Mouse (Mus musculus): ENCODE data around the gene Dixdc1. TPM values are rescaled to one million over a fixed set of nuclear protein-coding genes. Genes with fewer than 3 reads are reported as not detected.

Gene Dixdc1
- polyA plus RNA-seq, 1 experiment from 2014 or later = 35.1 TPM

- Histone ChIP-seq H3K9ac (replicated peaks; ENCODE audit: low read length) (no peak overlapping the region), H3K27me3 (ENCODE audit: control insufficient read depth, insufficient read depth, low read length) (no peaks in the 10 kb centered on the region), H3K27ac (replicated peaks; ENCODE audit: low read depth, low read length) (peak overlapping the region; percentile 32; the same call in 1 of the 2 replicates), H3K4me3 (replicated peaks; ENCODE audit: low read depth, low read length) (no peak overlapping the region), H3K4me2 (ENCODE audit: low read length) (no peak overlapping the region), H3K4me1 (ENCODE audit: control insufficient read depth, insufficient read depth, low read length) (peaks cover 10% of the 10 kb centered on the region), H3K36me3 (ENCODE audit: control insufficient read depth, insufficient read depth, low read length) (no peaks in the 10 kb centered on the region), H3K9me3 (ENCODE audit: control insufficient read depth, low read length) (no peaks in the 10 kb centered on the region)
- ATAC-seq (ENCODE audit: low FRiP score, low TSS enrichment) (no peak), DNase-seq (peak; percentile 52)
- 2% methylated on average over 4 of the region's 4 CpGs for WGBS
Measured at GRCm38 (mm10) chr9:50732560-50732959, 6.8 kb downstream of the Dixdc1 start.

GRCm38 (mm10) chr9:50729600-50729999, 9.7 kb downstream of the Dixdc1 start:
- DNase-seq (no peak), ATAC-seq (ENCODE audit: low FRiP score, low TSS enrichment) (no peak)
- Histone ChIP-seq H3K9me3 (ENCODE audit: control insufficient read depth, low read length) (no peaks in the 10 kb centered on the region), H3K27me3 (ENCODE audit: control insufficient read depth, insufficient read depth, low read length) (no peaks in the 10 kb centered on the region), H3K36me3 (ENCODE audit: control insufficient read depth, insufficient read depth, low read length) (no peaks in the 10 kb centered on the region), H3K4me2 (ENCODE audit: low read length) (no peak overlapping the region), H3K9ac (replicated peaks; ENCODE audit: low read length) (no peak overlapping the region), H3K4me3 (replicated peaks; ENCODE audit: low read depth, low read length) (no peak overlapping the region), H3K27ac (replicated peaks; ENCODE audit: low read depth, low read length) (no peak overlapping the region), H3K4me1 (ENCODE audit: control insufficient read depth, insufficient read depth, low read length) (peaks cover 37% of the 10 kb centered on the region)
- WGBS = 79% methylated on average over 4 of the region's 4 CpGs

- peak; percentile 98 for DNase-seq
- under 1% methylated on average over 45 of the region's 45 CpGs for whole genome bisulfite sequencing
- peak; percentile 93 for ATAC-seq (ENCODE audit: low FRiP score, low TSS enrichment)
- H3K4me1 ChIP-seq (ENCODE audit: control insufficient read depth, insufficient read depth, low read length) = peaks cover 43% of the 10 kb centered on the region
- peak overlapping the region; percentile 64 for H3K4me3 ChIP-seq (replicated peaks; ENCODE audit: low read depth, low read length)
- H3K36me3 ChIP-seq (ENCODE audit: control insufficient read depth, insufficient read depth, low read length) = no peaks in the 10 kb centered on the region
- peak overlapping the region; percentile 80 for H3K9ac ChIP-seq (replicated peaks; ENCODE audit: low read length)
- peak overlapping the region; percentile 83 for H3K4me2 ChIP-seq (ENCODE audit: low read length)
- H3K27ac ChIP-seq (replicated peaks; ENCODE audit: low read depth, low read length) = peak overlapping the region; percentile 88
- no peaks in the 10 kb centered on the region for H3K27me3 ChIP-seq (ENCODE audit: control insufficient read depth, insufficient read depth, low read length)
- no peaks in the 10 kb centered on the region for H3K9me3 ChIP-seq (ENCODE audit: control insufficient read depth, low read length)
Measured at GRCm38 (mm10) chr9:50727925-50728651, 11.2 kb downstream of the Dixdc1 start.

GRCm38 (mm10) chr9:50727171-50727924, 12.0 kb downstream of the Dixdc1 start:
- peak; percentile 4; the same call in 1 of the 2 replicates for ATAC-seq (ENCODE audit: low FRiP score, low TSS enrichment)
- WGBS = under 1% methylated on average over 30 of the region's 30 CpGs
- DNase-seq = peak; percentile 64
- peaks cover 44% of the 10 kb centered on the region for H3K4me1 ChIP-seq (ENCODE audit: control insufficient read depth, insufficient read depth, low read length)
- no peaks in the 10 kb centered on the region for H3K9me3 ChIP-seq (ENCODE audit: control insufficient read depth, low read length)
- no peaks in the 10 kb centered on the region for H3K27me3 ChIP-seq (ENCODE audit: control insufficient read depth, insufficient read depth, low read length)
- H3K4me2 ChIP-seq (ENCODE audit: low read length) = peak overlapping the region; percentile 83
- peak overlapping the region; percentile 64 for H3K4me3 ChIP-seq (replicated peaks; ENCODE audit: low read depth, low read length)
- H3K36me3 ChIP-seq (ENCODE audit: control insufficient read depth, insufficient read depth, low read length) = no peaks in the 10 kb centered on the region
- peak overlapping the region; percentile 80 for H3K9ac ChIP-seq (replicated peaks; ENCODE audit: low read length)
- peak overlapping the region; percentile 88 for H3K27ac ChIP-seq (replicated peaks; ENCODE audit: low read depth, low read length)

GRCm38 (mm10) chr9:50725921-50726590, 13.3 kb downstream of the Dixdc1 start:
- WGBS = 19% methylated on average over 8 of the region's 8 CpGs
- Histone ChIP-seq H3K4me3 (replicated peaks; ENCODE audit: low read depth, low read length) (peak overlapping the region; percentile 64), H3K9me3 (ENCODE audit: control insufficient read depth, low read length) (no peaks in the 10 kb centered on the region), H3K36me3 (ENCODE audit: control insufficient read depth, insufficient read depth, low read length) (no peaks in the 10 kb centered on the region), H3K27ac (replicated peaks; ENCODE audit: low read depth, low read length) (peak overlapping the region; percentile 88), H3K4me2 (ENCODE audit: low read length) (peak overlapping the region; percentile 83), H3K27me3 (ENCODE audit: control insufficient read depth, insufficient read depth, low read length) (no peaks in the 10 kb centered on the region), H3K9ac (replicated peaks; ENCODE audit: low read length) (peak overlapping the region; percentile 80), H3K4me1 (ENCODE audit: control insufficient read depth, insufficient read depth, low read length) (peaks cover 43% of the 10 kb centered on the region)
- DNase-seq (peak; percentile 52), ATAC-seq (ENCODE audit: low FRiP score, low TSS enrichment) (no peak)

- peak overlapping the region; percentile 68 for H3K27ac ChIP-seq (replicated peaks; ENCODE audit: low read depth, low read length)
- H3K4me3 ChIP-seq (replicated peaks; ENCODE audit: low read depth, low read length) = no peak overlapping the region
- no peaks in the 10 kb centered on the region for H3K27me3 ChIP-seq (ENCODE audit: control insufficient read depth, insufficient read depth, low read length)
- H3K9ac ChIP-seq (replicated peaks; ENCODE audit: low read length) = no peak overlapping the region
- H3K9me3 ChIP-seq (ENCODE audit: control insufficient read depth, low read length) = no peaks in the 10 kb centered on the region
- WGBS = 37% methylated on average over 3 of the region's 3 CpGs
- H3K4me2 ChIP-seq (ENCODE audit: low read length) = peak overlapping the region; percentile 83
- no peak for ATAC-seq (ENCODE audit: low FRiP score, low TSS enrichment)
- H3K4me1 ChIP-seq (ENCODE audit: control insufficient read depth, insufficient read depth, low read length) = peaks cover 43% of the 10 kb centered on the region
- H3K36me3 ChIP-seq (ENCODE audit: control insufficient read depth, insufficient read depth, low read length) = no peaks in the 10 kb centered on the region
- DNase-seq = peak; percentile 50
Measured at GRCm38 (mm10) chr9:50724661-50725330, 14.5 kb downstream of the Dixdc1 start.

- H3K4me2 ChIP-seq (ENCODE audit: low read length) = peak overlapping the region; percentile 83
- peak; percentile 7 for DNase-seq
- peaks cover 43% of the 10 kb centered on the region for H3K4me1 ChIP-seq (ENCODE audit: control insufficient read depth, insufficient read depth, low read length)
- H3K27ac ChIP-seq (replicated peaks; ENCODE audit: low read depth, low read length) = no peak overlapping the region
- no peaks in the 10 kb centered on the region for H3K36me3 ChIP-seq (ENCODE audit: control insufficient read depth, insufficient read depth, low read length)
- no peaks in the 10 kb centered on the region for H3K9me3 ChIP-seq (ENCODE audit: control insufficient read depth, low read length)
- no peak overlapping the region for H3K4me3 ChIP-seq (replicated peaks; ENCODE audit: low read depth, low read length)
- H3K27me3 ChIP-seq (ENCODE audit: control insufficient read depth, insufficient read depth, low read length) = no peaks in the 10 kb centered on the region
- no peak overlapping the region; the same call in 1 of the 2 replicates for H3K9ac ChIP-seq (replicated peaks; ENCODE audit: low read length)
- ATAC-seq (ENCODE audit: low FRiP score, low TSS enrichment) = no peak
- WGBS = 79% methylated on average over 2 of the region's 2 CpGs
Measured at GRCm38 (mm10) chr9:50724147-50724546, 15.2 kb downstream of the Dixdc1 start.

- Histone ChIP-seq H3K9ac (replicated peaks; ENCODE audit: low read length) (no peak overlapping the region), H3K4me1 (ENCODE audit: control insufficient read depth, insufficient read depth, low read length) (peaks cover 43% of the 10 kb centered on the region), H3K4me3 (replicated peaks; ENCODE audit: low read depth, low read length) (no peak overlapping the region), H3K27ac (replicated peaks; ENCODE audit: low read depth, low read length) (peak overlapping the region; percentile 28; the same call in 1 of the 2 replicates), H3K4me2 (ENCODE audit: low read length) (peak overlapping the region; percentile 20; the same call in 1 of the 2 replicates), H3K9me3 (ENCODE audit: control insufficient read depth, low read length) (no peaks in the 10 kb centered on the region), H3K36me3 (ENCODE audit: control insufficient read depth, insufficient read depth, low read length) (no peaks in the 10 kb centered on the region), H3K27me3 (ENCODE audit: control insufficient read depth, insufficient read depth, low read length) (no peaks in the 10 kb centered on the region)
- 64% methylated on average over 7 of the region's 7 CpGs for WGBS
- ATAC-seq (ENCODE audit: low FRiP score, low TSS enrichment) (no peak), DNase-seq (peak; percentile 76)
Measured at GRCm38 (mm10) chr9:50723406-50723805, 15.9 kb downstream of the Dixdc1 start.
